In the genomic region with DNA sequence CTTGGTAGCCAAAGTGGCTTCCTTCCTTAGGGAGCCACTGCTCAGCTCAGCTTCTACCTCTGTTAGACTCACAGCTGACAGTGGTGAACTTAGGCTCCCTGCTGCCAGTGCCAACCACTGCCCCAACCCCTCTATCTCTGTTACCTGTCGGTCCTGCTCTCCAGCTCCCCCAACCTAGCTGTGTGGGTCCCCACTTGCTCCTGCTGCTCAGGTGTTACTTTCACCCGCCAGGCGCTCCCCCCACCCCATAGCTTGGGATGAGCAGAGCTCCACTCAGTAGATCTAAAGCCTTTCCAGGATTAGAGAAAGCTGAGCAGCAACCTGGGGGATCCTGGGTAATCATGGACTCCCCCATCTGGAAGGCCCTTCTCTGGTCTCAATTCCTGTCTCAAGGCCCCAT, we compare ENCODE assay signal across 15 mouse cellular contexts.
"Had no signal": no experiment of that assay in that cellular context is flagged by ENCODE, and none has a peak within 500 bp of the region (broad histone marks: within the 10 kb centered on the region; RNA-seq: fewer than 3 reads in every experiment).

No protein-coding gene starts in this region.

- H3K36me3 ChIP-seq: neural tube, embryonic 12.5 days; neural tube, embryonic 13.5 days; neural tube, embryonic 15.5 days; stomach, embryonic 15.5 days had no signal

- DNase-seq: retina, postnatal 1 day; right cerebral cortex, adult 18-20 months; right cerebral cortex, postnatal 14 days; right cerebral cortex, postnatal 25 days; right cerebral cortex, postnatal 4 days; spleen, adult 18-20 months; thymus, adult 18-20 months; thymus, adult 2 months; thymus, postnatal 14 days; thymus, postnatal 25 days; thymus, postnatal 4 days had no signal

- H3K27me3 ChIP-seq: neural tube, embryonic 12.5 days; neural tube, embryonic 13.5 days; neural tube, embryonic 15.5 days; stomach, embryonic 15.5 days had no signal

- H3K4me1 ChIP-seq: neural tube, embryonic 12.5 days; neural tube, embryonic 13.5 days; neural tube, embryonic 15.5 days; stomach, embryonic 15.5 days had no signal

- H3K4me2 ChIP-seq: neural tube, embryonic 12.5 days; neural tube, embryonic 13.5 days; neural tube, embryonic 15.5 days; stomach, embryonic 15.5 days had no signal

- H3K9ac ChIP-seq: neural tube, embryonic 12.5 days; neural tube, embryonic 13.5 days; neural tube, embryonic 15.5 days; stomach, embryonic 15.5 days had no signal

- H3K9me3 ChIP-seq: neural tube, embryonic 12.5 days; neural tube, embryonic 13.5 days; neural tube, embryonic 15.5 days; stomach, embryonic 15.5 days had no signal

- H3K4me3 ChIP-seq: neural tube, embryonic 12.5 days; neural tube, embryonic 13.5 days; neural tube, embryonic 15.5 days; stomach, embryonic 15.5 days had no signal

- H3K27ac ChIP-seq: neural tube, embryonic 12.5 days; neural tube, embryonic 13.5 days; neural tube, embryonic 15.5 days; stomach, embryonic 15.5 days had no signal
